8 mouse cellular contexts compared by ENCODE assay signal in genomic region chr9:65908394-65909300, GRCm38 (mm10). TPM values are rescaled to one million over a fixed set of nuclear protein-coding genes. Genes with fewer than 3 reads are reported as not detected.
A peak's percentile ranks its signal among the peaks of the same experiment; 100 is the strongest.
DNase-seq lines count a peak whose midpoint lies in the region; ATAC-seq and TF ChIP-seq lines count a peak whose summit lies in the region.

Trip4 (minus strand) TSS chr9:65908794.
Csnk1g1 (plus strand) TSS chr9:65908924.

- WGBS in embryonic facial prominence, embryonic 13.5 days: under 1% methylated on average over 37 of the region's 38 CpGs
- under 1% methylated on average over 38 of the region's 38 CpGs for WGBS in kidney, adult 2 months
- 1% methylated on average over 38 of the region's 38 CpGs for WGBS in limb, embryonic 12.5 days
- under 1% methylated on average over 32 of the region's 38 CpGs for WGBS in midbrain, embryonic 15.5 days
- WGBS in spleen, adult 2 months: 1% methylated on average over 38 of the region's 38 CpGs

- peak; percentile 99 for ATAC-seq in embryonic facial prominence, embryonic 13.5 days (ENCODE audit: insufficient number of reproducible peaks, insufficient read depth, low FRiP score, low TSS enrichment, low read depth)
- peak; percentile 98 for ATAC-seq in limb, embryonic 12.5 days (ENCODE audit: insufficient number of reproducible peaks, insufficient read depth, low FRiP score, low TSS enrichment, low read depth)
- peak; percentile 99 for ATAC-seq in midbrain, embryonic 15.5 days (replicated peaks)

- no peak for TF ChIP-seq POLR2A in kidney, adult 2 months (IDR thresholded peaks at IDR 0.05; ENCODE audit: low read depth, low read length)
- TF ChIP-seq POLR2A in spleen, adult 2 months (IDR thresholded peaks at IDR 0.05; ENCODE audit: low read depth, low read length): peak; percentile 21; the same call in 1 of the 2 replicates

- peak within 1 kb of the TSS; percentile 80 for H3K4me3 ChIP-seq in embryonic facial prominence, embryonic 13.5 days
- H3K4me3 ChIP-seq in kidney, adult 2 months (ENCODE audit: insufficient read depth, low read depth, low read length): peak within 1 kb of the TSS; percentile 83
- peak within 1 kb of the TSS; percentile 80 for H3K4me3 ChIP-seq in limb, embryonic 12.5 days (replicated peaks)
- H3K4me3 ChIP-seq in midbrain, embryonic 15.5 days: peak within 1 kb of the TSS; percentile 64
- H3K4me3 ChIP-seq in spleen, adult 2 months (ENCODE audit: extremely low read depth, insufficient read depth, insufficient read length): peak within 1 kb of the TSS; percentile 90

- H3K36me3 ChIP-seq in embryonic facial prominence, embryonic 13.5 days: peaks cover 8% of the 10 kb centered on the region
- no peaks in the 10 kb centered on the region for H3K36me3 ChIP-seq in kidney, adult 2 months (ENCODE audit: control insufficient read depth, insufficient read depth, low read length)
- H3K36me3 ChIP-seq in limb, embryonic 12.5 days: peaks cover 23% of the 10 kb centered on the region
- H3K36me3 ChIP-seq in midbrain, embryonic 15.5 days (replicated peaks): no peaks in the 10 kb centered on the region
- H3K36me3 ChIP-seq in spleen, adult 2 months (ENCODE audit: control insufficient read depth, insufficient read depth, low read length): no peaks in the 10 kb centered on the region

- H3K4me2 ChIP-seq in embryonic facial prominence, embryonic 13.5 days: peak within 1 kb of the TSS; percentile 73
- peak within 1 kb of the TSS; percentile 77 for H3K4me2 ChIP-seq in limb, embryonic 12.5 days
- H3K4me2 ChIP-seq in midbrain, embryonic 15.5 days: peak within 1 kb of the TSS; percentile 63

- DNase-seq in 3134 (ENCODE audit: extremely low read depth, insufficient read length, low spot score): peak; percentile 95
- DNase-seq in adrenal gland, postnatal 36 days: peak; percentile 95 to 96
- peak; percentile 94 to 98 for DNase-seq in heart, adult 18-20 months
- DNase-seq in kidney, adult 2 months: peak; percentile 99
- peak; percentile 88 to 93 for DNase-seq in spleen, adult 2 months (ENCODE audit: low read depth in 1 of 2, low spot score in 2 of 2)

- peak within 1 kb of the TSS; percentile 89 for H3K9ac ChIP-seq in embryonic facial prominence, embryonic 13.5 days
- peak within 1 kb of the TSS; percentile 85 for H3K9ac ChIP-seq in limb, embryonic 12.5 days (replicated peaks)
- H3K9ac ChIP-seq in midbrain, embryonic 15.5 days: peak within 1 kb of the TSS; percentile 56

- peaks cover 9% of the 10 kb centered on the region for H3K4me1 ChIP-seq in embryonic facial prominence, embryonic 13.5 days
- peaks cover 4% of the 10 kb centered on the region; the same call in 1 of the 2 replicates for H3K4me1 ChIP-seq in kidney, adult 2 months (ENCODE audit: control insufficient read depth, insufficient read depth, low read length)
- H3K4me1 ChIP-seq in limb, embryonic 12.5 days (replicated peaks): peaks cover 11% of the 10 kb centered on the region
- peaks cover 21% of the 10 kb centered on the region for H3K4me1 ChIP-seq in midbrain, embryonic 15.5 days
- no peaks in the 10 kb centered on the region for H3K4me1 ChIP-seq in spleen, adult 2 months (ENCODE audit: control insufficient read depth, insufficient read depth, insufficient read length)

- peak within 1 kb of the TSS; percentile 92 for H3K27ac ChIP-seq in embryonic facial prominence, embryonic 13.5 days
- H3K27ac ChIP-seq in kidney, adult 2 months (ENCODE audit: insufficient read depth, low read depth, low read length): peak within 1 kb of the TSS; percentile 44
- peak within 1 kb of the TSS; percentile 91 for H3K27ac ChIP-seq in limb, embryonic 12.5 days
- peak within 1 kb of the TSS; percentile 86 for H3K27ac ChIP-seq in midbrain, embryonic 15.5 days
- H3K27ac ChIP-seq in spleen, adult 2 months (ENCODE audit: insufficient read depth, low read length): peak within 1 kb of the TSS; percentile 86

- TF ChIP-seq CTCF in kidney, adult 2 months (conservative IDR thresholded peaks at IDR 0.05; ENCODE audit: insufficient read depth, insufficient read length, low read depth, low read length): peak; percentile 40
- no peak for TF ChIP-seq CTCF in spleen, adult 2 months (IDR thresholded peaks at IDR 0.05; ENCODE audit: extremely low read depth, insufficient read depth, insufficient read length, insufficient replicate concordance)

- no peaks in the 10 kb centered on the region for H3K9me3 ChIP-seq in embryonic facial prominence, embryonic 13.5 days
- no peaks in the 10 kb centered on the region for H3K9me3 ChIP-seq in limb, embryonic 12.5 days
- no peaks in the 10 kb centered on the region for H3K9me3 ChIP-seq in midbrain, embryonic 15.5 days

- H3K27me3 ChIP-seq in embryonic facial prominence, embryonic 13.5 days: no peaks in the 10 kb centered on the region
- H3K27me3 ChIP-seq in kidney, adult 2 months (replicated peaks; ENCODE audit: control insufficient read depth, insufficient read depth, low read length): no peaks in the 10 kb centered on the region
- no peaks in the 10 kb centered on the region for H3K27me3 ChIP-seq in limb, embryonic 12.5 days
- H3K27me3 ChIP-seq in midbrain, embryonic 15.5 days (replicated peaks): no peaks in the 10 kb centered on the region
- no peaks in the 10 kb centered on the region for H3K27me3 ChIP-seq in spleen, adult 2 months (ENCODE audit: control insufficient read depth, insufficient read depth, low read length)

RNA-seq across cellular contexts. Expression of gene Trip4, which starts in this region (rescaled TPM):
- 10 to 100 TPM; 33.2 to 45.0 TPM for total RNA-seq in adrenal gland, postnatal 36 days (2021)
- 40.1 and 40.8 TPM in 2 replicates for polyA plus RNA-seq in embryonic facial prominence, embryonic 13.5 days (2015; fragmentation: Nextera tagmentation; extraction: Ambion mirVana)
- total RNA-seq in heart, adult 18-20 months (2021): 10 to 100 TPM; 15.3 to 16.5 TPM
- 11.9 and 13.2 TPM in 2 replicates for polyA plus RNA-seq in kidney, adult 2 months (2012; rRNA removed)
- polyA plus RNA-seq in limb, embryonic 12.5 days (2016; fragmentation: Nextera tagmentation; extraction: Ambion mirVana): 36.3 and 41.6 TPM in 2 replicates
- polyA plus RNA-seq in midbrain, embryonic 15.5 days (2015; fragmentation: Nextera tagmentation; extraction: Ambion mirVana): 31.7 and 33.8 TPM in 2 replicates
- 3.0 and 4.2 TPM in 2 replicates for polyA plus RNA-seq in spleen, adult 2 months (2012; rRNA removed)

RNA-seq across cellular contexts. Expression of gene Csnk1g1, which starts in this region (rescaled TPM):
- total RNA-seq in adrenal gland, postnatal 36 days (2021): 10 to 100 TPM; 17.8 to 18.6 TPM
- polyA plus RNA-seq in embryonic facial prominence, embryonic 13.5 days (2015; fragmentation: Nextera tagmentation; extraction: Ambion mirVana): 22.8 and 26.0 TPM in 2 replicates
- 1 to 10 TPM; 8.5 to 8.8 TPM for total RNA-seq in heart, adult 18-20 months (2021)
- polyA plus RNA-seq in kidney, adult 2 months (2012; rRNA removed): 4.0 and 4.3 TPM in 2 replicates
- polyA plus RNA-seq in limb, embryonic 12.5 days (2016; fragmentation: Nextera tagmentation; extraction: Ambion mirVana): 16.6 and 18.1 TPM in 2 replicates
- 23.0 and 25.3 TPM in 2 replicates for polyA plus RNA-seq in midbrain, embryonic 15.5 days (2015; fragmentation: Nextera tagmentation; extraction: Ambion mirVana)
- 4.8 TPM in 2 replicates for polyA plus RNA-seq in spleen, adult 2 months (2012; rRNA removed)

Comparison
In these comparisons a context has a peak if more than half of its experiments do, and no peak if none do; other contexts are left out.
1. Peak in every context shown above with its lines: DNase-seq, ATAC-seq, H3K4me3 ChIP-seq and H3K27ac ChIP-seq.